Mouse (Mus musculus): ENCODE data around the gene Bri3bp. TPM values are rescaled to one million over a fixed set of nuclear protein-coding genes. Genes with fewer than 3 reads are reported as not detected.

Bri3bp gene
- polyA plus RNA-seq, 1 experiment from 2014 or later, result 50.9 TPM

GRCm38 (mm10) chr5:125504692-125505091, 63.3 kb downstream of the Bri3bp start:
- H3K4me1 ChIP-seq (replicated peaks; ENCODE audit: control insufficient read depth, insufficient read depth, low read length), result no peaks in the 10 kb centered on the region
- DNase-seq (ENCODE audit: low spot score) (no peak), ATAC-seq (replicated peaks; ENCODE audit: low FRiP score, low TSS enrichment, low read depth) (no peak)
- no peak overlapping the region for H3K4me2 ChIP-seq (ENCODE audit: low read length)
- H3K9ac ChIP-seq (ENCODE audit: low read length), result no peak overlapping the region
- H3K27me3 ChIP-seq (replicated peaks; ENCODE audit: control insufficient read depth, insufficient read depth, low read length), result no peaks in the 10 kb centered on the region
- peaks cover 59% of the 10 kb centered on the region for H3K36me3 ChIP-seq (ENCODE audit: control insufficient read depth, insufficient read depth, low read length)
- H3K27ac ChIP-seq (ENCODE audit: low read depth), result no peak overlapping the region
- 71% methylated on average over 11 of the region's 11 CpGs for WGBS
- no peak overlapping the region for H3K4me3 ChIP-seq (ENCODE audit: low read depth, low read length)
- H3K9me3 ChIP-seq (ENCODE audit: control insufficient read depth, low read length), result no peaks in the 10 kb centered on the region

GRCm38 (mm10) chr5:125505968-125506367, 64.6 kb downstream of the Bri3bp start:
- H3K27ac ChIP-seq (ENCODE audit: low read depth), result no peak overlapping the region

GRCm38 (mm10) chr5:125507582-125507981, 66.2 kb downstream of the Bri3bp start:
- peaks cover 76% of the 10 kb centered on the region for H3K36me3 ChIP-seq (ENCODE audit: control insufficient read depth, insufficient read depth, low read length)
- 90% methylated on average over 9 of the region's 9 CpGs for WGBS
- H3K4me1 ChIP-seq (replicated peaks; ENCODE audit: control insufficient read depth, insufficient read depth, low read length), result no peaks in the 10 kb centered on the region
- ATAC-seq (replicated peaks; ENCODE audit: low FRiP score, low TSS enrichment, low read depth), result no peak
- H3K4me2 ChIP-seq (ENCODE audit: low read length), result no peak overlapping the region
- H3K27me3 ChIP-seq (replicated peaks; ENCODE audit: control insufficient read depth, insufficient read depth, low read length), result no peaks in the 10 kb centered on the region
- no peak overlapping the region for H3K4me3 ChIP-seq (ENCODE audit: low read depth, low read length)
- no peak overlapping the region for H3K27ac ChIP-seq (ENCODE audit: low read depth)
- no peak for DNase-seq (ENCODE audit: low spot score)
- no peak overlapping the region for H3K9ac ChIP-seq (ENCODE audit: low read length)
- H3K9me3 ChIP-seq (ENCODE audit: control insufficient read depth, low read length), result no peaks in the 10 kb centered on the region

More at GRCm38 (mm10) chr5:125505968-125506367, 64.6 kb downstream of the Bri3bp start:
- ATAC-seq (replicated peaks; ENCODE audit: low FRiP score, low TSS enrichment, low read depth) (no peak), DNase-seq (ENCODE audit: low spot score) (no peak)
- H3K27me3 ChIP-seq (replicated peaks; ENCODE audit: control insufficient read depth, insufficient read depth, low read length), result no peaks in the 10 kb centered on the region
- no peak overlapping the region for H3K4me3 ChIP-seq (ENCODE audit: low read depth, low read length)
- H3K4me2 ChIP-seq (ENCODE audit: low read length), result no peak overlapping the region
- no peaks in the 10 kb centered on the region for H3K4me1 ChIP-seq (replicated peaks; ENCODE audit: control insufficient read depth, insufficient read depth, low read length)
- WGBS, result 79% methylated on average over 15 of the region's 15 CpGs
- H3K9ac ChIP-seq (ENCODE audit: low read length), result no peak overlapping the region
- no peaks in the 10 kb centered on the region for H3K9me3 ChIP-seq (ENCODE audit: control insufficient read depth, low read length)
- peaks cover 65% of the 10 kb centered on the region for H3K36me3 ChIP-seq (ENCODE audit: control insufficient read depth, insufficient read depth, low read length)

GRCm38 (mm10) chr5:125508006-125508405, 66.6 kb downstream of the Bri3bp start:
- ATAC-seq (replicated peaks; ENCODE audit: low FRiP score, low TSS enrichment, low read depth), result no peak
- WGBS, result 91% methylated on average over 10 of the region's 10 CpGs
- H3K9ac ChIP-seq (ENCODE audit: low read length), result no peak overlapping the region
- H3K4me1 ChIP-seq (replicated peaks; ENCODE audit: control insufficient read depth, insufficient read depth, low read length), result no peaks in the 10 kb centered on the region
- H3K27me3 ChIP-seq (replicated peaks; ENCODE audit: control insufficient read depth, insufficient read depth, low read length), result no peaks in the 10 kb centered on the region
- no peaks in the 10 kb centered on the region for H3K9me3 ChIP-seq (ENCODE audit: control insufficient read depth, low read length)
- H3K4me3 ChIP-seq (ENCODE audit: low read depth, low read length), result no peak overlapping the region
- H3K36me3 ChIP-seq (ENCODE audit: control insufficient read depth, insufficient read depth, low read length), result peaks cover 78% of the 10 kb centered on the region
- no peak for DNase-seq (ENCODE audit: low spot score)
- H3K4me2 ChIP-seq (ENCODE audit: low read length), result no peak overlapping the region
- no peak overlapping the region for H3K27ac ChIP-seq (ENCODE audit: low read depth)

GRCm38 (mm10) chr5:125509541-125509940, 68.2 kb downstream of the Bri3bp start:
- no peak overlapping the region for H3K4me3 ChIP-seq (ENCODE audit: low read depth, low read length)
- 49% methylated on average over 5 of the region's 5 CpGs for WGBS
- ATAC-seq (replicated peaks; ENCODE audit: low FRiP score, low TSS enrichment, low read depth) (no peak; the same call in 1 of the 2 replicates), DNase-seq (ENCODE audit: low spot score) (peak; percentile 74)
- H3K36me3 ChIP-seq (ENCODE audit: control insufficient read depth, insufficient read depth, low read length), result peaks cover 80% of the 10 kb centered on the region
- no peaks in the 10 kb centered on the region for H3K9me3 ChIP-seq (ENCODE audit: control insufficient read depth, low read length)
- no peaks in the 10 kb centered on the region for H3K27me3 ChIP-seq (replicated peaks; ENCODE audit: control insufficient read depth, insufficient read depth, low read length)
- H3K27ac ChIP-seq (ENCODE audit: low read depth), result no peak overlapping the region
- H3K4me2 ChIP-seq (ENCODE audit: low read length), result no peak overlapping the region
- no peaks in the 10 kb centered on the region for H3K4me1 ChIP-seq (replicated peaks; ENCODE audit: control insufficient read depth, insufficient read depth, low read length)
- H3K9ac ChIP-seq (ENCODE audit: low read length), result no peak overlapping the region

Small RNA genes within 50 kb of the gene (microRNA-seq; reads per million reads assigned to microRNA genes)
- gene Gm27551, result not detected

Other genes with a start within 250 kb of the Bri3bp start
- 47.6 and 50.8 TPM in 2 replicates for gene Scarb1, start 100.5 kb upstream of the Bri3bp start, polyA plus RNA-seq (2014; fragmentation: Nextera tagmentation; extraction: Ambion mirVana)
- 0.15 and 0.30 TPM in 2 replicates for gene Gm10382, start 52.2 kb upstream of the Bri3bp start, polyA plus RNA-seq (2014; fragmentation: Nextera tagmentation; extraction: Ambion mirVana)
- gene Ubc, start 51.4 kb upstream of the Bri3bp start, polyA plus RNA-seq (2014; fragmentation: Nextera tagmentation; extraction: Ambion mirVana), result 949 and 989 TPM in 2 replicates
- 9.6 and 11.3 TPM in 2 replicates for gene Dhx37, start 7.4 kb upstream of the Bri3bp start, polyA plus RNA-seq (2014; fragmentation: Nextera tagmentation; extraction: Ambion mirVana)
- 66.9 and 78.6 TPM in 2 replicates for gene Aacs, start 34.2 kb downstream of the Bri3bp start, polyA plus RNA-seq (2014; fragmentation: Nextera tagmentation; extraction: Ambion mirVana)
- 0.31 and 0.45 TPM in 2 replicates for gene Tmem132b, start 90.2 kb downstream of the Bri3bp start, polyA plus RNA-seq (2014; fragmentation: Nextera tagmentation; extraction: Ambion mirVana)